Mouse (Mus musculus) midbrain, embryonic 16.5 days (tissue): ENCODE measurements at regions not wholly inside any gene's neighbourhood (a gene's known extent, or its start where the extent isn't known, plus 50 kb on each side); places are given as distances from the start of the nearest gene placed in this dataset.

Experiments used
- ATAC-seq: fragments of 200-750 bp; cut with Nextera tagmentation; 2 replicates; pipeline ENCODE4 v1.8.0; 2017; ENCODE audit warnings: moderate TSS enrichment
- H3K27ac ChIP-seq: fragments of 300-500 bp; sonication (generic); 2 replicates; pipeline ENCODE4 v1.5.1; 2014; ENCODE audit warnings: mild to moderate bottlenecking, low read length, mixed read lengths
- H3K27me3 ChIP-seq: fragments of 300-500 bp; sonication (generic); 2 replicates; pipeline ENCODE4 v1.6.1; 2014; ENCODE audit warnings: low read depth, low read length, mixed read lengths; ENCODE audit not compliant: control insufficient read depth, insufficient read depth
- H3K36me3 ChIP-seq: fragments of 300-500 bp; sonication (generic); 2 replicates; pipeline ENCODE4 v1.6.1; 2014; ENCODE audit warnings: mild to moderate bottlenecking, low read length, moderate library complexity, mixed read lengths; ENCODE audit not compliant: control insufficient read depth, insufficient read depth
- H3K4me1 ChIP-seq: fragments of 300-500 bp; sonication (generic); 2 replicates; pipeline ENCODE4 v1.6.1; 2014; ENCODE audit warnings: mild to moderate bottlenecking, low read length, mixed read lengths; ENCODE audit not compliant: control insufficient read depth, insufficient read depth
- H3K4me2 ChIP-seq: fragments of 300-500 bp; sonication (generic); 2 replicates; pipeline ENCODE4 v1.6.1; 2014; ENCODE audit warnings: mild to moderate bottlenecking, low read length, mixed read lengths
- H3K4me3 ChIP-seq: fragments of 300-500 bp; sonication (generic); 2 replicates; pipeline ENCODE4 v1.5.1; 2014; ENCODE audit warnings: low read depth, mild to moderate bottlenecking, low read length, moderate library complexity, mixed read lengths
- H3K9ac ChIP-seq: fragments of 300-500 bp; sonication (generic); 2 replicates; pipeline ENCODE4 v1.6.1; 2014; ENCODE audit warnings: low read depth, low read length, mixed read lengths
- H3K9me3 ChIP-seq: fragments of 300-500 bp; sonication (generic); replicated peaks from 2 replicates; pipeline ENCODE4 v1.6.1; 2014; ENCODE audit warnings: mild to moderate bottlenecking, low read length, mixed read lengths; ENCODE audit not compliant: control insufficient read depth, poor library complexity, severe bottlenecking
- WGBS: fragments of 180-500 bp; shearing (Covaris S2); extraction: QIAGEN DNeasy Blood & Tissue Kit; methylation state at CpG from one replicate; pipeline ENCODE4 v1.1.7; 2014; 5-methylcytosine and 5-hydroxymethylcytosine counted together

DNA sequence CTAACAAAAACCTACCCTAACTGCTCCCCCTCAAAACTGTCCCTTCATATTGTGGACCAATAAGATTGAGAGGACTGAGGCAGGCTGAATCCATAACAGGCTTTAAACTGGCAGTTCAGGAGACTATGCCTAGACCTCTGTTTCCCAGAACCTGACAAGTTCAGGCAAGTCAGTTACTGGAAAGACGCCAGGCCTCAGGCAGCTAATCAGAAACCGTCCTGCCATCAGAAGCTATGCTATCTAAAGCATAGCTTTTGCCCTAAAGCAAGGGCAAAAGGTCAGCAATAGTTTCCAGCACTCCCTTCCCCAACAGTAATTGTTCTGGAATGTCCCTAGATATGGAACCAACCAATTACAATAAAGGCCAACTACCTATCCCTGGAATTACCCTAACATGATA is 273.0 kb downstream of the Bche start:
- Histone ChIP-seq H3K36me3 (no peaks in the 10 kb centered on the region), H3K9me3 (no peaks in the 10 kb centered on the region), H3K27ac (no peak overlapping the region), H3K4me2 (no peak overlapping the region), H3K4me1 (no peaks in the 10 kb centered on the region), H3K27me3 (no peaks in the 10 kb centered on the region), H3K9ac (no peak overlapping the region), H3K4me3 (no peak overlapping the region)
- no peak for ATAC-seq
- 82% methylated on average over 2 of the region's 2 CpGs for WGBS

DNA sequence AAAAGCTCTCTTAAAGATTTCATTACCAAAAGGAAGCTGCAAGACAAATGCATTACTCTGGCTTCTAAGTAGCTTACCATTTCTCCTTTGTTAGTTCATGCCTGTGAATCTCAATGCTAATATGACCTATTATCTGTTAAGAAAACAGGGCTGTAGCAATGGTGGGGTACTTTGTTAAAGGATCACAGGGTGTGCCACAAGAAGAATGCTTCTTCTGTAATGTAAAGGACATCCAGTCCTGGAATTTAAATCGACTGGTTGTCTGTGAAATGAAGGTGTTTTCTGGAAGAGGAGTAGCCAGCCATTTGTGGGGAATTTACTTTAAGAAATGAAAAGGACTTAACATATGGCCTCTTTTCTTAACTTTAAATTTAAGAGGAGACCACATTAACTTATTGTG is 273.9 kb downstream of the Bche start:
- Histone ChIP-seq H3K4me3 (no peak overlapping the region), H3K9me3 (no peaks in the 10 kb centered on the region), H3K4me1 (no peaks in the 10 kb centered on the region), H3K36me3 (no peaks in the 10 kb centered on the region), H3K27ac (no peak overlapping the region), H3K27me3 (no peaks in the 10 kb centered on the region), H3K9ac (no peak overlapping the region), H3K4me2 (no peak overlapping the region)
- no peak for ATAC-seq
- 14% methylated on average over 1 of the region's 1 CpGs for WGBS

DNA sequence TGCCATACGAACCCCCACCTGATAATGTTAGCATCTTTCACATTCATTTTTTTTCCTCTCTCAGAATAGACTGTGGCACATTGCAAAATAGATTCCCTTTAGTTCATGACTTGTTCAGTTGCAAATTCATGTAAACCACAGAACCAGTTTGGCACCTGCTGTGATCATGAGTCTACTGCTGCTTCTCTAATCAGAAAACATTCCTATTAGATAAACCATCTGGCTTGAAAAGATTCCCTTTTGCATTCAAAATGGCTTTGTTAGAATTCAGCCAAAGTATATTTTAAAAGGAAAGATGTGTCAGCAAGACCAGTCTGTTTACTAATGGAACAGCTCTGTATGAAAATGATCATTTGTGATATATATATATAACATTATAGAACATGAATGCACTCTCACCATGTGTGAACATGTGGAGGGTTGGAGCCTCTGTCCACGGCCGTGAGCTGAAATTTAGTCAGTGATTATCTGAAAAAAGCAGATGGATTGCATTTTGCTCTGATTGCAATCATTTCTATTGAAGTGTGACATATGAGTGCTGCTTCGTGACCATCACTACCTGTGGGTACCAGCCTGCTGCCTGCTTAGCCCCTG is 298.2 kb downstream of the Bche start:
- no peaks in the 10 kb centered on the region for H3K36me3 ChIP-seq
- no peak overlapping the region for H3K9ac ChIP-seq
- no peaks in the 10 kb centered on the region for H3K27me3 ChIP-seq
- no peak overlapping the region for H3K4me2 ChIP-seq
- no peaks in the 10 kb centered on the region for H3K4me1 ChIP-seq
- H3K27ac ChIP-seq = no peak overlapping the region
- H3K9me3 ChIP-seq = no peaks in the 10 kb centered on the region
- no peak overlapping the region for H3K4me3 ChIP-seq
- no peak for ATAC-seq
- 62% methylated on average over 4 of the region's 4 CpGs for WGBS

DNA sequence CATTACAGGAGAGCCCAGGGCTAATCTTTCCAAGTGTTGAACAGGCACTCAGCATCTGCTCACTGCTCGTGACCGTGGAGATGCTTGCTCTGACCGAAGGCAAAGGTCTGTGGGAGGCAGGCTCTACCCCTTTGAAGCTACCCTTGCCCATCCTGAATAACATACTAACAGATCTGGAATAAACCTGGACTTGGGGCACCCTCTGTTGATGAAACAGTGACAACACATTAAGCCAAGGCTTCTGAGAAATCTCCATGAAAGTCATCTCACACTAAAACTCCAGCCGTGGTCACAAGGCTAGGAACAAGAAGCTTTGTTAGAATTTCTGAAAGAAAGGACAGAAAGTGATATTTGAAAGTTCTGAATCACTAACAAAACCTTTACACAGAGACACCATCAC is 306.8 kb downstream of the Bche start:
- Histone ChIP-seq H3K4me2 (no peak overlapping the region), H3K9me3 (no peaks in the 10 kb centered on the region), H3K27ac (no peak overlapping the region), H3K9ac (no peak overlapping the region), H3K4me1 (no peaks in the 10 kb centered on the region), H3K36me3 (no peaks in the 10 kb centered on the region), H3K27me3 (no peaks in the 10 kb centered on the region), H3K4me3 (no peak overlapping the region)
- ATAC-seq = no peak
- WGBS = 70% methylated on average over 4 of the region's 4 CpGs

DNA sequence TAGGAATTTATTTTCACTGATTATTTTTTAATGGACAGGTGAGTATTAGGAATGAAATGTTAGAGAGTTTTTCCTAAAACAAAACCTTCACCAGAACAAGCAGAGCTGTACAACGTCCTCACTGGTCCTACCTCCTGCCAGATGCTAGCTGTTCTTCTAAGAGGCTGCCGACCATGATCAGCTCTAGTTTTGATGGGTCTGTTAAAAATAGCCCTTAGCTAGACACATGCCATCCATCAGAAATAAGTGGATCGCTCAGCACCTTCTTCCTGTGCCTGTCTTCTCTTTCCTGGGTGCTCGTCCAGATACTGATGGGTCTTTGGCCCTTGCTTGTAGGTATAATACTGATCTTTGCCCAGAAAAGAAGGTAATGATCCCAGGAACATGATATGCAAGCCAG is 312.4 kb downstream of the Bche start:
- H3K9me3 ChIP-seq = no peaks in the 10 kb centered on the region
- 83% methylated on average over 4 of the region's 4 CpGs for WGBS
- H3K36me3 ChIP-seq = no peaks in the 10 kb centered on the region
- H3K4me2 ChIP-seq = no peak overlapping the region
- H3K27me3 ChIP-seq = no peaks in the 10 kb centered on the region
- H3K27ac ChIP-seq = no peak overlapping the region
- H3K4me3 ChIP-seq = no peak overlapping the region
- H3K4me1 ChIP-seq = no peaks in the 10 kb centered on the region
- H3K9ac ChIP-seq = no peak overlapping the region
- ATAC-seq = no peak

DNA sequence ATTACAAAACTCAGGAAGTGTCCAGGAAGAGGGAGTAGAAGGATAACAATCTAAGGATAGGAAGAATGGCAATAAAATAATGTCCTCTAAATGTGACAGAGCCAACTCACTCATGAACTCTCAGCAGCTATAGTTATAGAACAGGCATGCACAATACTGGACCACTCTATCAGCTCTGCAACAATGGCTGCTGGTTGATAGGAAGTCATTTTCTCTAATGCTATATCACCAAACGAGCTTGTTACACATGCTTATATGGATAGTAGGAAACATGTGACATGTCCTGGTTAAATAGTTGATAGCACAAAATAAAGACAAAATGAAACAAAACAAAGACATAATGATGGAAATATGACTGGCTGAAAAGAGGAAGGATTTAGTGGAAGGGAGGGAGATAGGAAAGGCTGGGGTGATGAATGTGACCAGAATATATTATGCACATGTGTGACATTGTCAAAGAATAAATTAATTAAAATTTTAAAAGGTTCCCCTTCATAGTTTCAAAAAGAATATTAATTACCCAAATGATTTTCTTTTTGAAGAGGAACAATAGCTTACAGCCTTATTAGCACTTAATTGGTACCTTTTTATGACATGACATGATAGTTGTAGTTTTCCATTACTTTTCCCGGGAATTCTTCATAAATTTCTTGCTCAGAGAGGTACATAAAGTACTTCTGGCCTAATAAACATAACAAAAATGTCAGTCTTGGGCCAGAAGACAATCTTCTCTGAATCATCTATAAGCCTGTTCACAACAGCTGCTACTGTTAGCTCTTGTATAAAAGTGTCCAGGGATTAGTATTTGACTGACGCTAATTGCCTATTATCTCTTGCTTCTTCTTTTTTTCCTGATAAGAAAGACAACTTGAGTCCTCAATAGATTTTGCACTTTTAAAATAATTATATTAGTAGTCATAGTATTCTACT is 318.2 kb downstream of the Bche start:
- Histone ChIP-seq H3K4me1 (no peaks in the 10 kb centered on the region), H3K36me3 (no peaks in the 10 kb centered on the region), H3K9ac (no peak overlapping the region), H3K27ac (no peak overlapping the region), H3K4me2 (no peak overlapping the region), H3K4me3 (no peak overlapping the region), H3K9me3 (no peaks in the 10 kb centered on the region), H3K27me3 (no peaks in the 10 kb centered on the region)
- no peak for ATAC-seq
- WGBS = 61% methylated on average over 3 of the region's 3 CpGs

DNA sequence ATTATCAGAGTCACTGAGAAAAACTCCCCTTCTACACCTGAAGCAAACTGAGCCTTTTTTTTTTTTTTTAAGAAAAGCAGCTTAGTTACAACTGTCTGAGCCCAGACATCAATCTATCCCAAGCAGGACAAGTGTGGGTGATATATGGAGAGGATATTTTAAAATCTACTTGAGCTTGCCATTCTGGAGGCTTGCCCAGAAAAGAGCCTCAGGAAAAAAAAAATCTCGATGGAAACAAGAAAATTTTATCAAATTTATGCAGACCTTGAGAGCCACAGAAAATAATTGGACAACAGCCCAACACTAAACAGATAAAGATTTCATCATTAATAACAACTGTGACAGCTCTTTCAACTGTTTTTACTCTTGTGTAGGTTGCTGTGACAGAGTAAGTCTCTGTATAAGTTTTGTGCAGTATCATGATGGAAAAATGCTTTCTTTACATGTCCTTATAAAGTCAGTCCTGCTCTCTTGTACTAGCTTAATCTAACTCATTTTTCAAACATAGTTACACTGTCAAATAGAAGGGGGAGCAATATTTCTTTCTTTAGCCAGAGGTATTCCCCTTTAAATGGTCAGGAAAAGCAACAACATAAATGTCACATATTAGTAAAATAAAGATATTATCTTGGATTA is 297.4 kb upstream of the Slitrk3 start:
- no peaks in the 10 kb centered on the region for H3K4me1 ChIP-seq
- H3K9me3 ChIP-seq = no peaks in the 10 kb centered on the region
- H3K36me3 ChIP-seq = no peaks in the 10 kb centered on the region
- WGBS = 47% methylated on average over 1 of the region's 1 CpGs
- H3K27ac ChIP-seq = no peak overlapping the region
- H3K4me3 ChIP-seq = no peak overlapping the region
- no peak overlapping the region for H3K9ac ChIP-seq
- H3K4me2 ChIP-seq = no peak overlapping the region
- H3K27me3 ChIP-seq = no peaks in the 10 kb centered on the region
- no peak for ATAC-seq

DNA sequence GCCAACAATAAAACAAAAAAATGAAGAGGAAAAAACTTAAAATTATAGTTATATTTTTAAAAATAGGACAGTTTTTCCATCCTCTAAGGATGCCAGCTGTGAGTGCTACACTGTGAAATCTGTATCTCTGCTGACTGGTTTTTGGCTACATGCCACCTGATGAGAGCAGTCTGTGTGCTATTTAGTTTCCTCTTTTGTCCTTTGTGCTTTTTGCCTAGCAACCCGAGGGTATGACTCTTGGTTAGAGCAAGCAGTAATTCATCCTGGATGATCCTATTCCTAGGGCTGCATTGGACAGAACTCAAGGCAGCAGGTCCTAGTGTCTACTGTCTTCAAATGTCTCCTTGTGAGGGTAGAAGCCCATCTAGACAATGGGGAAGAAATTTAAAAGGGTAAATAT is 285.6 kb upstream of the Slitrk3 start:
- WGBS = 3% methylated on average over 1 of the region's 1 CpGs
- H3K4me2 ChIP-seq = no peak overlapping the region
- no peaks in the 10 kb centered on the region for H3K27me3 ChIP-seq
- no peak overlapping the region for H3K9ac ChIP-seq
- no peaks in the 10 kb centered on the region for H3K36me3 ChIP-seq
- no peak overlapping the region for H3K27ac ChIP-seq
- ATAC-seq = peak; percentile 86
- no peaks in the 10 kb centered on the region for H3K9me3 ChIP-seq
- no peak overlapping the region for H3K4me3 ChIP-seq
- H3K4me1 ChIP-seq = no peaks in the 10 kb centered on the region

DNA sequence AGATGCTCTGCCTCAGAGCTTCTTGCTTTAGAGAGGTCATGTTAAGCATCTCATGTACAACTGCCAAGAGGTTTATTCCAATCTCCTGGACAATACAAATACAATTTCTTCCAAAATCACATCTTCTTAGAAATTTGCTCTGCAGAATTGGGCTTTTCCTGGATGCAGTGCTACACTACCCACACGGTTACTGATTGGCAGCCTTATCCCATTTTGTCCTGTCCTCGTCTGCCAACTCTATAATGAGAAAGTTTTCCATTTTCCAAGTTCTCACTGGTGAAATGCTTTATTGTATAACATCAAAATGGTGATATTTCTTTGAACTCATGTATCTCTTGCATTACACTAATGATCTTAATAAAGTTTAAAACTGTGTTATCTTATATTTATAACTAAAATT is 282.1 kb upstream of the Slitrk3 start:
- Histone ChIP-seq H3K9ac (no peak overlapping the region), H3K27ac (no peak overlapping the region), H3K4me1 (no peaks in the 10 kb centered on the region), H3K4me2 (no peak overlapping the region), H3K4me3 (no peak overlapping the region), H3K27me3 (no peaks in the 10 kb centered on the region), H3K9me3 (no peaks in the 10 kb centered on the region), H3K36me3 (no peaks in the 10 kb centered on the region)
- 86% methylated on average over 2 of the region's 2 CpGs for WGBS
- ATAC-seq = no peak
